Mouse (Mus musculus) frontal cortex, postnatal 36 days (tissue): ENCODE data around the gene Ryr2.
"Not testable (repeated sequence)": the region's sequence is repeated elsewhere in the genome, so short reads cannot be mapped to it uniquely, and the experiment has no call there.

Experiments used
- DNase-seq, 2 experiments: peaks; one replicate each; pipeline ENCODE4 v3.0.0; 2022; ENCODE audit warnings: low spot score in 2 of 2

The Ryr2 gene

GRCm38 (mm10) chr13:11549136-11549535, 557.6 kb downstream of the Ryr2 start:
- not testable (repeated sequence) for DNase-seq

GRCm38 (mm10) chr13:11545841-11546240, 560.9 kb downstream of the Ryr2 start:
- DNase-seq, result no peak

- no peak for DNase-seq
Observed at GRCm38 (mm10) chr13:11542546-11542945, 564.2 kb downstream of the Ryr2 start.

- DNase-seq, result no peak
Observed at GRCm38 (mm10) chr13:11536851-11537250, 569.9 kb downstream of the Ryr2 start.

DNA sequence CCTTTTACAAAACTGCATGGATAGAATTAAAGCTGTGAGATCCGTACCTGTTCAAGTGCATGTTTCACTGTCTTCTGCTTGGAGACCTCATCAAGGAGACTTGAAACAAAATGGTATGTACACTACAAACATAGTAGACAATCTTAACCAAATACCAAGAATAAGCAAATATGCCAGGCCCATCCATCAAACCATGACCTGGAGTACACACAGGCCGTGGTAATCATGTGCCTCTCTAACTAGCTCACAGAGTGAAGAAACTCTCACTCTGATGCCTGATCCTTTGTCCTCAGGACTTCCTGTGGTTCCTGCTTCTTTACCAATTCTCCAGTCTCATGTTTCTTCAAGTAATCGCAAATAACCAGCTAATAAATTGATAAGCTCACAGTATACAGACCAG, 570.9 kb downstream of the Ryr2 start:
- DNase-seq, result no peak

GRCm38 (mm10) chr13:11533265-11533664, 573.5 kb downstream of the Ryr2 start:
- DNase-seq, result no peak

GRCm38 (mm10) chr13:11532014-11532890, 574.5 kb downstream of the Ryr2 start:
- DNase-seq, result no peak

DNA sequence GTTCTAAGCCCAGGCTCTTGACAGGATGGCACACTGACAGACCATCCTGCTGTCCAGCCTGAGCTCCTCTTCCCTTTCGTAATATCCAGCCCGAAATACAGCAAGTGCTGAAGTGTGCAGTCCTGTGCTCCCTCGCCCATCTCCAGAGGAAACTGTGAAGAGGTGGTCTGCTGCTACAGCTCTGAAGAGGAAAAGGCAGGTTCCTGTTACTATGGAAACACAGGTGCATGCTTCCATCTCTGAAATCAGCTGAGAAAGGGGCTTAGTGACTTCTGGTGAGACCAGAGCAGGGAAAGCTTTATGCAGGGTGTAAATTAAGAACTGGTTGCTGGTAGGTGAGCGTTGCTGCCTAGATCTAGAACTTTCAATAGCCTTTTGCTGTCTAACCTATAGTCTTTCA, 583.1 kb downstream of the Ryr2 start:
- DNase-seq, result no peak

GRCm38 (mm10) chr13:11520765-11521164, 586.0 kb downstream of the Ryr2 start:
- DNase-seq, result no peak

DNA sequence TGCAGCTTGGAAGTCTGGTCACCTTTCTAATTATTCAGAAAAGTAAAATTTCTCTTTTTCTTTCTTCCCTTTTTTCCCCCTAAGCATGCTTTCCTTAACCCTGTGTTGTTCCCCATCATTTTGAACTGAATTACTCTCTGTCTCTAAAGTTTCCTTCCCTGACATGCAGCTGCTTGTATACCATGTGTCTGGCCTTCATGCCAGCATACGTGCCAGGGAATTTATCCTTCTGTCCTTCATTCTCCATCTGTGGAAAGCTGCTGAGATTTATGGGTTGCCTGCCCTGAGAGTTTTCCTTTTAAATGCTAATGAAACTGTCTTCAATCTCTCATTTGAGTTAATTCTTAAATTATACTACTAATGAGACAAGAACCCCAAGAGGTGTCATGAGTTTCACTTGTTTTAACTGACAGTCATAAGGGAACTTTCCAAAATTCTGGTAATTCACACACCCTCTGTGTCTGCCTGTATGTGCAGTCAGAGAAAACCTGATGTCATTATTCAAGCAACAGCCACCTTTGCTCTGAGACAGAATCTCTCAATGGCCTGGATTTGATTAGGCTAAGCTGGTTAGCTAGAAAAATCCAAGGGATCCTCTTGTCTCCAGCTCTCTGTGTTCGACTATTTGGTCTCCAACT, 595.1 kb downstream of the Ryr2 start:
- no peak for DNase-seq
